Mouse (Mus musculus) embryonic facial prominence, embryonic 10.5 days (tissue): ENCODE measurements around the gene Hsd17b12. TPM values are rescaled to one million over a fixed set of nuclear protein-coding genes. Genes with fewer than 3 reads are reported as not detected.

Source experiments
- DNase-seq: peaks from one replicate; pipeline ENCODE4 v3.0.0-alpha.2; 2017; ENCODE audit warnings: low spot score
- H3K27ac ChIP-seq: fragments of 300-500 bp; sonication (generic); replicated peaks from 2 replicates; pipeline ENCODE4 v1.5.1; 2016; ENCODE audit warnings: mild to moderate bottlenecking
- H3K27me3 ChIP-seq: fragments of 300-500 bp; sonication (generic); replicated peaks from 2 replicates; pipeline ENCODE4 v1.6.1; 2016; ENCODE audit warnings: low read depth, mild to moderate bottlenecking; ENCODE audit not compliant: poor library complexity, severe bottlenecking
- H3K36me3 ChIP-seq: fragments of 300-500 bp; sonication (generic); replicated peaks from 2 replicates; pipeline ENCODE4 v1.6.1; 2016; ENCODE audit warnings: mild to moderate bottlenecking, moderate library complexity
- H3K4me1 ChIP-seq: fragments of 300-500 bp; sonication (generic); 2 replicates; pipeline ENCODE4 v1.6.1; 2016
- H3K4me3 ChIP-seq: fragments of 300-500 bp; sonication (generic); 2 replicates; pipeline ENCODE4 v1.5.1; 2016; ENCODE audit warnings: mild to moderate bottlenecking, moderate library complexity
- H3K9me3 ChIP-seq: fragments of 300-500 bp; sonication (generic); 2 replicates; pipeline ENCODE4 v1.6.1; 2016; ENCODE audit warnings: mild to moderate bottlenecking
- WGBS: fragments of 180-500 bp; shearing (Covaris S2); methylation state at CpG from one replicate; pipeline ENCODE4 v1.1.7; 2016; 5-methylcytosine and 5-hydroxymethylcytosine counted together
- polyA plus RNA-seq: library from polyadenylated mRNA; unstranded; fragments of >200 nt; fragmentation: Nextera tagmentation; extraction: Ambion mirVana; gene quantifications from 2 replicates; pipeline ENCODE4 v1.2.1, GENCODE M21; 2016

Gene Hsd17b12
- polyA plus RNA-seq, 1 experiment from 2014 or later = 130 TPM

DNA sequence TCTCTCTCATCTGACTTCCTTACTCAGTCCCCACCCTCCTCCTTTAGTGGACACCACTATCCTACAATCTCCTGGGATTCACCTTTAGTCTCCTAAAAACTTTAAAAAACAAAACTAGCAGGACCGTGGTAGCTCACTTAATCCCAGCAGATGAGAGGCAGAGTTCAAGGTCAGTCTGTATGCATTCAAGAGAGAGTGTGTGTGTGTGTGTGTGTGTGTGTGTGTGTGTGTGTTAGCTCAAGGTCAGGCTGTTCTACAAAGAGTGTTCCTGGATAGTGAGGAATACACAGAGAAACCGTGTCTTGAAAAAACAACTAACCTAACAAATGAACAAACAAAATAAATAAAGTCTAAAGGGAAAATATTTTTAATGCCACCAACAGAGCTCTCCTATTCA lies 12.6 kb downstream of the Hsd17b12 start:
- Histone ChIP-seq H3K36me3 (no peaks in the 10 kb centered on the region), H3K9me3 (no peaks in the 10 kb centered on the region), H3K4me3 (no peak overlapping the region), H3K27ac (no peak overlapping the region), H3K27me3 (no peaks in the 10 kb centered on the region), H3K4me1 (no peaks in the 10 kb centered on the region)
- WGBS = 71% methylated on average over 2 of the region's 2 CpGs
- DNase-seq = no peak

DNA sequence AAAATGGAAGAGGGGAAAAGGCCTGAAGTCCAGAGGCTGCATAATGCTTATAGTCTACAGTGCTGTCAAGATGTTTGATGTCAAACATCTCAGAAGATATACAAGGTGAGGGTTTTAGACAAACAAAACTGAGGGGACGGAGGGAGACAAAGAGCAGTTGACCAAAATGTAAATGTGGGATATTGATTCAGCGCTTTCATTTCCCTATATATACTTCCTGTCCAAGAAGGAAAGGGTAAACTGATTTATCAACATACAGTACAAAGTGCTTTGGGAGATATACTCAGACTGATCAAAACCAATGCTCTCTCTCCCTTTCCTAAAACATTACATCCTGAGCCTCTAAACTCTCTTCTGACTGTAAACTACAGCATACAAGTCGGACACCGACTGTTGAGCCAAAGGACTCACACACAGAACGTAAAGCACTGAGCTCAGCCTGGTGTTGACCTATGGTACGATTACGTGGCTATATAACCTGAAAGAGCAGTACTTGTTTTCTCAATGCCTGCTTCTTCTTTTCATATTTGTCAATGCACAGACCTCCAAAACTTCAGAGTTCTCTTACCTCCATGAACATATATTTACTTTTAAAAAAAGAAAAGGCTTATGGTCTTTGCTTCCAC lies 13.1 kb downstream of the Hsd17b12 start:
- no peak for DNase-seq
- WGBS = 91% methylated on average over 7 of the region's 7 CpGs
- H3K27me3 ChIP-seq = no peaks in the 10 kb centered on the region

DNA sequence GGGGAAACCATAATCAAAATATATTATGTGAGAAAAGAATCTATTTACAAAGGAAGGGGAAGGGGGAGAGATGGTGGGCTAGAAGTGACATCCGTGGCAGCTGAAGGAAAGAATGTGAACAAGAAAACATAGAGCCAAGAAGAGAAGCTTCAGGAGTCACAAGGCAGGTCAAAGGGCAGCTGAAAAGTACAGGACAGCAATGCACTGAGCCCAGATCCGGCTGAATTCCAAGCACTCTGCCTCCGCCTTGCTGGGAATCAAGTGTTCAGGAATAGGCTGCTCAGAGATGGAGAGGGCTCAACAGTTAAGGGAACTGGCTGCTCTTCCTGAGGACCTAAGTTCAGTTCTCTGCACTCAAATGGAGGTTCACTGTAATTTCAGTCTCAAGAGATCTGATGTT lies 16.5 kb downstream of the Hsd17b12 start:
- Histone ChIP-seq H3K27ac (no peak overlapping the region), H3K4me1 (no peaks in the 10 kb centered on the region), H3K27me3 (no peaks in the 10 kb centered on the region), H3K4me3 (no peak overlapping the region), H3K36me3 (no peaks in the 10 kb centered on the region), H3K9me3 (no peaks in the 10 kb centered on the region)
- WGBS = 45% methylated on average over 3 of the region's 3 CpGs
- no peak for DNase-seq

More for the DNA sequence above, 13.1 kb downstream of the Hsd17b12 start:
- Histone ChIP-seq H3K4me3 (no peak overlapping the region), H3K4me1 (no peaks in the 10 kb centered on the region), H3K36me3 (no peaks in the 10 kb centered on the region), H3K27ac (no peak overlapping the region), H3K9me3 (no peaks in the 10 kb centered on the region)

DNA sequence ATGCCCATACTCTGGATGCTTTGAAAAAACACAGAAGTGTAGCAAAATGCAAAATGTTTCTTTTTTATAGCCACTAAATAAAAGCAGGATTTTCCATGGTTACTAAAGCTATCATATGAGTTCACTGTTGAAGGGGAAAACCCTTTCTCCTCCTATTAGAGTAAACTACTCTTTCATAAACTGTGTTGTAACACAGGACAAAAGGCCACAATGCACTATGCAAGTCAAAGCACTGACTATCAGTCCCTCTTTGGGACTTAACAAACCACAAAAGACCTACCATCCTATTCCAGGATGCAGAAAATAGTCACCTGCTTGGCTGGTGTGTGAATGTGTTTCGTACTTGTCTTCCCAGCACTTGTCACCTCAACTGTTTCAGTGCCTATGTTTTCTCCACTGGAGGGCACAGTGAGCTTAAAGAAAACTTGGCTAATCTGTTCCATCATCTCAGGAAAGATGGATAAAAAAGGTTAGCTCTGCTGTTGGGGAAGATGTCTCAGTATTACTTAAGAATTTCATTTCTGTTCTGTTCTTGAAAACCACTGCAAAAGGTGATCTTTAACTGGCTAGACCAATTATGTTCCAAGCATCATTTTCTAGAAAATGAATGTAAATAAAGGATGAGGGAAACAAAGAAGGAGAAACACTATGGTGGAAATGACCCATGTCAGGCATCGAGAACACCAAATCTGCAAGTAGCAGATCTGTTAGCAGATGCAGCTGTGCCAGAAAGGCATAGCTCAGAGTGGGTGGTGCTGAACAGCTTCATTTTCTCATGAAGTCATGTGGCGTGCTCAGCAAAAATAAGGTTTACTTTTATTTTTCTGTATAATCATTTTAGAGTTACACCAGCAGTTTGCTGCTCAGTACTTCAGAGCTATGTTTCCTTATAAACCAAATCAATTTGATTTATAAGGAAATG lies 19.0 kb downstream of the Hsd17b12 start:
- H3K4me1 ChIP-seq = no peaks in the 10 kb centered on the region
- no peak for DNase-seq
- no peaks in the 10 kb centered on the region for H3K36me3 ChIP-seq
- H3K27ac ChIP-seq = no peak overlapping the region
- 90% methylated on average over 3 of the region's 3 CpGs for WGBS
- no peaks in the 10 kb centered on the region for H3K9me3 ChIP-seq
- H3K4me3 ChIP-seq = no peak overlapping the region
- no peaks in the 10 kb centered on the region for H3K27me3 ChIP-seq

DNA sequence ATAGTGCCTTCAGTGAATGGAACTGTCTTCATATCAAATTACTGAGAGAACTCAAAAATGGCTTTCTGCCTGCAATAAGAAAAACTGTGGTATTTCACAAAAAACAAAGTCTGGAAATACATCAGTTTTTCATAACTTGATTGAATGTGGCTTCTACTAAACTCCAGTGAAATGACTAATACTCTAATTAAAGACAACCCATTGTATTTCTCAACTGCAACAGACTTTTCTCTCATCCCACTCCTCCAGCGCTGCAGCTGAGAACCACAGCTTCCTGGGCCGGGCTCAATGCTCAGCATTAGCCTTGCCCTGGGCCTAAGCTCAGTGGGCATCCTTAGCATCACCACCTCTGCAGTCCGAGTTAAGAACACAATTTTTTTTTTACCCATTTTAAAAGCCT lies 20.9 kb downstream of the Hsd17b12 start:
- no peaks in the 10 kb centered on the region for H3K27me3 ChIP-seq
- H3K36me3 ChIP-seq = no peaks in the 10 kb centered on the region
- H3K27ac ChIP-seq = no peak overlapping the region
- no peak for DNase-seq
- H3K4me1 ChIP-seq = no peaks in the 10 kb centered on the region
- 86% methylated on average over 3 of the region's 3 CpGs for WGBS
- no peak overlapping the region for H3K4me3 ChIP-seq
- H3K9me3 ChIP-seq = no peaks in the 10 kb centered on the region

DNA sequence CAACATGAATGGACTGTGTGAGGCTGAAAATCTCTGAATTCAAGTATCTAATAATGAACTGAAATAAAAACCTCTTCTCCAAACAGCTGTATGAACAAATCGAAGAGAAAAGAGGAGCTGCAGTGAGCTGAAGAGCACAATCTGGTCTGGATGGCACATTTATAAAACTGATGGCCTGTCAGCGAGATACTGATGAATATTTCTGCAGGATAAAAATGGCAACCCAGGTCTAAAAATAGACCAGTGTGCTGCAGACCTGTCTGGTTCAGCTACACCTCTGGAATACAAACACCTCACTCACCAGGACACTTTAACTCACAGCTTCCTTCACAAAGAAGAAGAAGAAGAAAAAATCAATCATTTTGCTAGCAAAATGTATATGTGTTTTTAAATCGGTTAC lies 29.3 kb downstream of the Hsd17b12 start:
- Histone ChIP-seq H3K4me1 (peaks cover 6% of the 10 kb centered on the region), H3K27me3 (no peaks in the 10 kb centered on the region), H3K4me3 (no peak overlapping the region), H3K9me3 (no peaks in the 10 kb centered on the region), H3K36me3 (no peaks in the 10 kb centered on the region), H3K27ac (no peak overlapping the region)
- no peak for DNase-seq
- WGBS = 92% methylated on average over 3 of the region's 3 CpGs

DNA sequence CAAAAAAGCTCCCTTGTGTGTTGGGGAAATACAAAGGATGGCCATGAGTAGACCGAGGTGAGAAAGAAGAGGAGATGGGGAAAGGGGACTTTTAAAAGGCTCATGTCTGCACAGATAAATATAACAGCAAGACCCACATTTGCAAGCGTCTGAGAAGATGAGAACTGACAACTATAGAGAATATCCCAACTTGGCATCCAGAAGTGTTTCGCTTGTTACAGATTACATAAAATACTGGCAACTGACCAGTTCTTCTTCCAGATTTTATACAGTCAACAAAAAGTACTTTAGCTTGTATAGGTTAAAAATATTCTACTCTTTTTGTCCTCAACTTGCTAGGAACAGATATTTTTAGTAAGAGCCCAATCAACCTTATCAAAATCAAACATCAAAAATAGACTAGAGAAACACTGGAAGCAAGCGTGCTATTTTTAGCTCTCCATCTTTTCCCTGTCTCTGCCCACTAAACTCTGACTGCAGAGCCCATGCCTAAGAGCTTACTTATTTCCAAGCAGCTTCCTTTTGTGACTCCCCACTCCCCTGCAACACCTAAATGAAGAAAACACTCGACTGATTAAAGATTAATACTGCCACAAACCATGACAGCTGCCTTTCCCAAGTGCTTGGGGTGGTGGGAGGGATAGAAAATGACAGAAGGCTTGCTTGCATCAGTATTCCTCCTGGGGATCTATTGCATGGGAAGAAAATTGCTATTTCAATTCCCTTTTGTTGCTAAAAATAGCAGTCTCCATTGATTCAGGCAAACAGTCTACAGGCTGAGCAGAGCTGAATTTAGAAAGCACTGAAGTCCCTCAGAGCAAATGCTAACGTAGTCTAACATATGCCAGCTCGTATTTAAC lies 35.4 kb downstream of the Hsd17b12 start:
- peaks cover 18% of the 10 kb centered on the region for H3K4me1 ChIP-seq
- no peaks in the 10 kb centered on the region for H3K36me3 ChIP-seq
- WGBS = 65% methylated on average over 7 of the region's 7 CpGs
- H3K27me3 ChIP-seq = no peaks in the 10 kb centered on the region
- no peaks in the 10 kb centered on the region for H3K9me3 ChIP-seq
- DNase-seq = no peak
- no peak overlapping the region for H3K4me3 ChIP-seq
- peak overlapping the region; percentile 63; the same call in 1 of the 2 replicates for H3K27ac ChIP-seq

DNA sequence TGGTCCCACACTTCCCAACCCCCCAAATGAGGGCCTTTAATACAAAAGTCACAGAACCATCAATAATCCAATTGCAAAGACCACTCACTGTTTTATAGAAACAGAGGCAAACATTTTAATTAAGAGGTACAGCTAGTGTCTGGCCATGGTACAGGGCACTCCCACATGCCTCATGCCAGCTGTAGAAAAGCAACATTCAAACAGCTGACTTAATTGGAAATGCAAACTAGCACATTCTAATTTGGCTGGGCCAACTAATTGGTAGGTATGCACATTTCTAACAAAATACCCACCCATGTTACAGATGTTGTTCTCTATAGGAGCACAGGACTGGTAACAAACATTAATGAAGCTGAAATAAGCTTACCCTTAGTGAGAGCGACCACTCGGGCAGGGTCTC lies 54.0 kb downstream of the Hsd17b12 start:
- Histone ChIP-seq H3K36me3 (peaks cover 30% of the 10 kb centered on the region), H3K4me1 (no peaks in the 10 kb centered on the region), H3K27ac (no peak overlapping the region), H3K4me3 (no peak overlapping the region), H3K9me3 (no peaks in the 10 kb centered on the region), H3K27me3 (no peaks in the 10 kb centered on the region)
- DNase-seq = no peak
- 96% methylated on average over 2 of the region's 2 CpGs for WGBS

DNA sequence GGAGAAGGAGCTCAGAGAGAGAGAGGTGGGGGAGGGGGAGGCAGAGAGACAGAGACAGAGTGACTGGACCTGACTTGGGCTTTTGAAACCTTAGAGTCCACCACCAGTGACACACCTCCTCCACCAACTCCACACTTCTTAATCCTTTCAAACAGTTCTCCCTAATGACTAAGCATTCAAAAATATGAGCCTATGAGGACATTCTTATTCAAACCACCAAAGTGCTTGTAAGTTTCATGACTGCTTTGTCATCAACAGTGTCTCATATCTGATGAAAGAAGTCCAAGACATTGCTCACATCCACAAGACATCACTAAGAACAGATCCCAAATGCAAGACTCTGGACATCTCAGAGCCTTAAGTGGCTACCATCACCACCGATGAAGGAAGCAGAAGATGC lies 67.9 kb downstream of the Hsd17b12 start:
- 95% methylated on average over 1 of the region's 1 CpGs for WGBS
- Histone ChIP-seq H3K9me3 (no peaks in the 10 kb centered on the region), H3K27ac (no peak overlapping the region), H3K27me3 (no peaks in the 10 kb centered on the region), H3K4me3 (no peak overlapping the region), H3K4me1 (no peaks in the 10 kb centered on the region), H3K36me3 (peaks cover 7% of the 10 kb centered on the region; the same call in 1 of the 2 replicates)
- no peak for DNase-seq

DNA sequence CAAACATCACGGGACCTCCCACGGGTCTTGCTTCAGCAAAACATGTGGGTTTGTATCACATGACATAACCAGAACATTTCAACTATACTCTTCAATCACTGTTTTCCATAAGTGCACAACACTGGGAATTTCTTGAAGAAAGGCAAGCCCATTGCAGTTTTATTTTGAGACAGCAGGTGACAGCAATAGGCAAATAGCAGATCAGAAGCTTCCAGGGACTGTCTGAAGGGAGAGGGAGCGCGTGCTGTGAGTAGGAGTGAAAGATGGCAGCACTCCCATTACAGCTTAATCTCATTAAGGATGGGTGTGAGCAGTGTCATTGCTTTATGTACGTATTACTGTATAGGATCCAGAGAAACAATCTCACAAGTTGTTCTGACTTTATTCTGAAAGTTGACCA lies 88.3 kb downstream of the Hsd17b12 start:
- Histone ChIP-seq H3K27ac (no peak overlapping the region), H3K4me1 (no peaks in the 10 kb centered on the region), H3K9me3 (no peaks in the 10 kb centered on the region), H3K36me3 (peaks cover 15% of the 10 kb centered on the region), H3K4me3 (no peak overlapping the region), H3K27me3 (no peaks in the 10 kb centered on the region)
- 87% methylated on average over 5 of the region's 5 CpGs for WGBS
- DNase-seq = no peak

DNA sequence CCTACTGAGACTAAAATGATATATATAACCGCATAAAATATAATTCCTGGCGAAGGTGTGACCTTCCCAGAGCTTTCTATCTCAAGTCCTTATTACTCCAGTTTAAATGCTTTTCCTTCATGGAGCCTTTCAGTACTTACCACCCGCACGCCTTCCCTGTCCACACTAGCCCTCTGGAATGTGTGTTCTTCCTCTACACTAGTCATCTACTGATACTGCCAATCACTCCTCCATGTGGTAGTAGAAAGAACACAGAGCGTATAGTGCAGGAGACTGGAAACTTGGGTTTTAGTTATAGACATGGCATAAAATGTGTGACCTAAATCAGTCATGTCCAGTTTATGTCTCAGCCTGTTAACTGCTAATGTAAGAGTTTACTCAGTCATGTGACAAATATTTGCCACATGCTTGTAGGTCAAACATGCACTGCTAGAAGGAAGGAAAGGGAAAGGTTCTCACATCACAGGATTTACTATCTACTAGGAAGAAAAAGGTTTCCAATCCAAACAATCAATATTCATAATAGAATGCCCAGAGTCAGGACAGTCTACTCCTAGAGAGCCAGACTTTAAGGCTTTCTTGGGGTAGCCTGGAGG lies 91.1 kb downstream of the Hsd17b12 start:
- Histone ChIP-seq H3K27me3 (no peaks in the 10 kb centered on the region), H3K4me1 (no peaks in the 10 kb centered on the region), H3K9me3 (no peaks in the 10 kb centered on the region), H3K27ac (no peak overlapping the region), H3K36me3 (peaks cover 18% of the 10 kb centered on the region), H3K4me3 (no peak overlapping the region)
- no peak for DNase-seq
- WGBS = 89% methylated on average over 5 of the region's 5 CpGs

DNA sequence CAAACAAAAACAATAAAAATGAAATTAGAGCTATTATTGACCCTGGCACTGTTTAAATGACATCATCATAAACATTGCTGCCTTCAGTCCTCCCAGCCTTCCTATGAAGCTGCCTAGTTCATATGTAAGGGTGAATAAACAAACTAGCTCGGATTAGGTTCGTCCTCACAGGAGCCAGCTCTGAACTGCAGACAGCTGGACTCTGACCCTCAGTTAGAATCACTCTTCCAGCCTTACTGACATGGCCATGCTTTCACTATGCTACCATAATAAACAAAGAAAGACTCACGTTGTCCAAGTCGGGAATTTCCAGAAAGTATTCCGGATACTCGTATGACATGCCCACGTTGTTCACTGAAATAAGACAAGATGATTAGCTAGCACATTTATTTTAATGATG lies 91.6 kb downstream of the Hsd17b12 start:
- WGBS = 86% methylated on average over 7 of the region's 7 CpGs
- H3K4me1 ChIP-seq = no peaks in the 10 kb centered on the region

More for the DNA sequence above, 91.6 kb downstream of the Hsd17b12 start:
- Histone ChIP-seq H3K27ac (no peak overlapping the region), H3K9me3 (no peaks in the 10 kb centered on the region), H3K27me3 (no peaks in the 10 kb centered on the region), H3K4me3 (no peak overlapping the region), H3K36me3 (peaks cover 21% of the 10 kb centered on the region)
- DNase-seq = no peak
